Mouse (Mus musculus): Measurements from ENCODE around the gene Fcgr4. TPM values are rescaled to one million over a fixed set of nuclear protein-coding genes. Genes with fewer than 3 reads are reported as not detected.

Fcgr4 gene
- total and polyA plus RNA-seq, 2 experiments from 2014 or later, result 0.25 TPM; not detected in 1

DNA sequence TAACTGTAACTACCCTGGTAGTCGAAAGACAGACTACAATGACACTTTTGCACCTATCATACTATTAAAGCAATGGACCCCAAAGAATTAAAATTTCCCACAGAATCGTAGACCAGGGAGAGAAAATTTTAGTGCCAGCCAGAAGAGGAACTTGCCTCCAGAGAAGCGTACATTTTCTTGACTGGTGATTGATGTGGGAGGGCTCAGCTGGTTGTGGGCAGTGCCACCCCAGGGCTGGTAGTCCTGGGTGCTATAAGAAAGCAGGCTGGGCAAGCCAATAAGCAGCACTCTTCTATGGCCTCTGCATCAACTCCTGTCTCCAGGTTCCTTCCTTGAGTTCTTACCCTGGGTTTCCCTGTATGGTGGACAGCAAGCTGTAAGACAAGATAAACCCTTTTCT is 33.6 kb upstream of the Fcgr4 start:
- ATAC-seq (ENCODE audit: low FRiP score) (no peak), DNase-seq (ENCODE audit: low spot score) (no peak)
- H3K36me3 ChIP-seq (ENCODE audit: insufficient read depth, low read length), result no peaks in the 10 kb centered on the region
- H3K4me1 ChIP-seq (ENCODE audit: insufficient read depth, low read length), result no peaks in the 10 kb centered on the region
- H3K9ac ChIP-seq (replicated peaks; ENCODE audit: low read length, poor library complexity, severe bottlenecking), result no peak overlapping the region
- H3K27me3 ChIP-seq (ENCODE audit: insufficient read depth, low read length), result no peaks in the 10 kb centered on the region
- H3K4me3 ChIP-seq (ENCODE audit: low read depth, low read length), result no peak overlapping the region
- no peak overlapping the region for H3K27ac ChIP-seq (ENCODE audit: low read depth, low read length)
- H3K4me2 ChIP-seq (ENCODE audit: low read depth, low read length, poor library complexity, severe bottlenecking), result no peak overlapping the region
- 83% methylated on average over 3 of the region's 3 CpGs for WGBS
- H3K9me3 ChIP-seq (ENCODE audit: low read length), result no peaks in the 10 kb centered on the region
- no peak for TF ChIP-seq CTCF (IDR thresholded peaks at IDR 0.05)

DNA sequence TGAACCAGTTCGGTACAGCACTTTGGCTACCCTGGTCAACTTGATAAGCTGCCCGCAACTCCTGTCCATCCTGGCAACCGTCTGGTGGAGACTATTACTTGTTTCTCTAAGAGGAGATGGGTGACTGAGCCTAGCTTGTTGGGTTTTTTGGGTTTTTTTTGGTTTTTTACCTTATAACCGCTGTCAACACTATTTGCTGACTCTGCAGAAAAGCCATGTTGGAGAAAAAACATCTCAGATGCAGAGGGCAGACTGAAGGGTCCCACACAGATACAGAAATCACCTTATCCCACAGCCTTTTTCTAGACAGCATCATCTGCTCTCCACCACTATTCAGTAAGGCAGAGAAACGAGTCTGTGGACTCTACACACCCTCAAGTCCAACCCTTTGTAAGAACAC is 32.9 kb upstream of the Fcgr4 start:
- no peak for ATAC-seq (ENCODE audit: low FRiP score)

DNA sequence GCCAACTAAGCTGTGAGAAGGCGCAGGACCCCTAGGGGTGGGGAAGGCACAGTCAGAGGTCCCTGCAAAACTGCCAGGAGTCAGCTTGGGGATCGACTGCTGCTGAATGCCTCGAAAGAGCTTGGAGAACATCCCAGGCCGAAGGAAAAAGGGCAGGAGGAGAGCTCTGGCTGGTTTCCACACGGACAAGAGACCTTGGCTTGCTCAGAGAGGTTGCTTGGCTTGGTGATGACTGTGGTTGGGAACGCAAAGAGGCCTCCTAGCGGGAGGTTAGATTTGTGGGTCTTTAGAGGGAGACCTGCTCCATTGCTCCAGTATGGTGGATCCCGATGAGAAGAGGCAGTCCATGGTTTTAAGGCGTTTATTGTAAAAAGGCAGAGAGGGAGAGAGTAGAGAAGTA is 29.1 kb upstream of the Fcgr4 start:
- no peak overlapping the region for H3K4me3 ChIP-seq (ENCODE audit: low read depth, low read length)
- H3K4me2 ChIP-seq (ENCODE audit: low read depth, low read length, poor library complexity, severe bottlenecking), result no peak overlapping the region
- H3K27me3 ChIP-seq (ENCODE audit: insufficient read depth, low read length), result no peaks in the 10 kb centered on the region
- H3K27ac ChIP-seq (ENCODE audit: low read depth, low read length), result no peak overlapping the region
- no peak overlapping the region for H3K9ac ChIP-seq (replicated peaks; ENCODE audit: low read length, poor library complexity, severe bottlenecking)
- no peaks in the 10 kb centered on the region for H3K4me1 ChIP-seq (ENCODE audit: insufficient read depth, low read length)
- DNase-seq (ENCODE audit: low spot score) (peak; percentile 3), ATAC-seq (ENCODE audit: low FRiP score) (no peak)
- no peak for TF ChIP-seq CTCF (IDR thresholded peaks at IDR 0.05)
- 78% methylated on average over 9 of the region's 9 CpGs for WGBS
- H3K36me3 ChIP-seq (ENCODE audit: insufficient read depth, low read length), result no peaks in the 10 kb centered on the region
- H3K9me3 ChIP-seq (ENCODE audit: low read length), result no peaks in the 10 kb centered on the region

More for the DNA sequence above, 32.9 kb upstream of the Fcgr4 start:
- no peak for TF ChIP-seq CTCF (IDR thresholded peaks at IDR 0.05)
- H3K9ac ChIP-seq (replicated peaks; ENCODE audit: low read length, poor library complexity, severe bottlenecking), result no peak overlapping the region
- H3K36me3 ChIP-seq (ENCODE audit: insufficient read depth, low read length), result no peaks in the 10 kb centered on the region
- H3K27me3 ChIP-seq (ENCODE audit: insufficient read depth, low read length), result no peaks in the 10 kb centered on the region
- DNase-seq (ENCODE audit: low spot score), result no peak
- no peak overlapping the region for H3K27ac ChIP-seq (ENCODE audit: low read depth, low read length)
- 77% methylated on average over 5 of the region's 5 CpGs for WGBS
- no peaks in the 10 kb centered on the region for H3K9me3 ChIP-seq (ENCODE audit: low read length)
- no peaks in the 10 kb centered on the region for H3K4me1 ChIP-seq (ENCODE audit: insufficient read depth, low read length)
- H3K4me3 ChIP-seq (ENCODE audit: low read depth, low read length), result no peak overlapping the region
- no peak overlapping the region for H3K4me2 ChIP-seq (ENCODE audit: low read depth, low read length, poor library complexity, severe bottlenecking)

DNA sequence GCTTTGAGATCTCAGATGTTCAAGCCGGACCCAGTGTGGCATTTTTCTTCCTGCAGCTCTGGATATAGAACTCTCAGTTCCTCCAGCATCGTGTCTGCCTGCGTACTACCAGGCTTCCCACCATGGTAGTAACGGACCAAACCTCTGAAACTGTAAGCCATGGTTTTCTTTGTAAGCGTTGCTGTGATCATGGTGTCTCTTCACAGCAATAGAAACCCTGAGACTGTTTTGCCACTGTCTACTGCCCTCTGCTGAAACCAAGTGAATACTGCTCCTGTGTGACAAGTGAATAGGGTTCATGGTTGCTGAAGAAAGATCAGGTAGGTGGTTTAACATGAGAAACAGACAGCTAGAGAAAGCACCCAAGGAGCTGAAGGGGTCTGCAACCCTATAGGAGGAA is 26.2 kb upstream of the Fcgr4 start:
- ATAC-seq (ENCODE audit: low FRiP score), result no peak
- DNase-seq (ENCODE audit: low spot score), result peak; percentile 49
- 64% methylated on average over 5 of the region's 5 CpGs for WGBS
- Histone ChIP-seq H3K4me3 (ENCODE audit: low read depth, low read length) (no peak overlapping the region), H3K9ac (replicated peaks; ENCODE audit: low read length, poor library complexity, severe bottlenecking) (no peak overlapping the region), H3K9me3 (ENCODE audit: low read length) (no peaks in the 10 kb centered on the region), H3K4me2 (ENCODE audit: low read depth, low read length, poor library complexity, severe bottlenecking) (no peak overlapping the region), H3K36me3 (ENCODE audit: insufficient read depth, low read length) (no peaks in the 10 kb centered on the region), H3K27me3 (ENCODE audit: insufficient read depth, low read length) (no peaks in the 10 kb centered on the region), H3K4me1 (ENCODE audit: insufficient read depth, low read length) (no peaks in the 10 kb centered on the region), H3K27ac (ENCODE audit: low read depth, low read length) (no peak overlapping the region)
- TF ChIP-seq CTCF (IDR thresholded peaks at IDR 0.05), result peak; percentile 72

DNA sequence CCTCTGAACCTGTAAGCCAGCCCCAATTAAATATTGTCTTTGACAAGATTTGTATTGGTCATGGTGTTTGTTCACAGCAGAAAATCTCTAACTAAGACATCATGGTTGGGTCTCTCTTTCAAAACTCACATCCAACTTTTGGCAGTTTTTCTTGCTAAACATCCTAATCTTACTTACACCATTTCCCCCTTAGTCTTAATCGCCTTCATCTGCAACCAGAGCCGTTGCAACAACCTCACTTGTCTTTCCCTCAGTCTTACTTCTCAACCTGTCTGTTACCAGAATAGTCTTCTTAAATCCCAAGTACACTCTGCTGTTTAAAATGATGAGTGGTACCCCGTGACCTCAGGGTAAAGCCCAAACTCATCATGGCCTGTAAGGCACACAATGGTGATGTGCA is 22.7 kb upstream of the Fcgr4 start:
- no peaks in the 10 kb centered on the region for H3K36me3 ChIP-seq (ENCODE audit: insufficient read depth, low read length)
- no peaks in the 10 kb centered on the region for H3K4me1 ChIP-seq (ENCODE audit: insufficient read depth, low read length)
- no peak overlapping the region for H3K27ac ChIP-seq (ENCODE audit: low read depth, low read length)
- H3K9ac ChIP-seq (replicated peaks; ENCODE audit: low read length, poor library complexity, severe bottlenecking), result no peak overlapping the region
- H3K9me3 ChIP-seq (ENCODE audit: low read length), result no peaks in the 10 kb centered on the region
- WGBS, result 82% methylated on average over 3 of the region's 3 CpGs
- DNase-seq (ENCODE audit: low spot score) (no peak), ATAC-seq (ENCODE audit: low FRiP score) (no peak)
- no peak overlapping the region for H3K4me3 ChIP-seq (ENCODE audit: low read depth, low read length)
- H3K27me3 ChIP-seq (ENCODE audit: insufficient read depth, low read length), result no peaks in the 10 kb centered on the region
- no peak overlapping the region for H3K4me2 ChIP-seq (ENCODE audit: low read depth, low read length, poor library complexity, severe bottlenecking)
- no peak for TF ChIP-seq CTCF (IDR thresholded peaks at IDR 0.05)

DNA sequence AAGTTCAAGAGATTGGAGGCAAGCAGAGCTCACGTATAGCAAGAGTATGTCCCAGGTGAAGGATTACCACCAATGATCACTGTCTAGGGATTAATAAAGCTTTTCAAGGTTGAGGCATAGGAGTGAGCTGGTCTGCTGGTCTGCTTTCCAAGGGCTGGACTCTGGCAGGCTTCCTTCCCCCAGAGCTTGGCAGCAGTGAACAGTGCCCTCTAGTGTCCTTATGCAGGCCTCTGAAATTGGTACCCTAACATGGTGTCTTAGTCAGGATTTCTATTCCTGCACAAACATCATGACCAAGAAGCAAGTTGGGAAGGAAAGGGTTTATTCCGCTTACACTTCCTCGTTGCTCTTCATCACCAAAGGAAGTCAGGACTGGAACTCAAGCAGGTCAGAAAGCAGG is 22.0 kb upstream of the Fcgr4 start:
- Histone ChIP-seq H3K4me1 (ENCODE audit: insufficient read depth, low read length) (no peaks in the 10 kb centered on the region), H3K9me3 (ENCODE audit: low read length) (no peaks in the 10 kb centered on the region), H3K27ac (ENCODE audit: low read depth, low read length) (no peak overlapping the region), H3K36me3 (ENCODE audit: insufficient read depth, low read length) (no peaks in the 10 kb centered on the region), H3K4me2 (ENCODE audit: low read depth, low read length, poor library complexity, severe bottlenecking) (no peak overlapping the region), H3K27me3 (ENCODE audit: insufficient read depth, low read length) (no peaks in the 10 kb centered on the region), H3K9ac (replicated peaks; ENCODE audit: low read length, poor library complexity, severe bottlenecking) (no peak overlapping the region), H3K4me3 (ENCODE audit: low read depth, low read length) (no peak overlapping the region)
- TF ChIP-seq CTCF (IDR thresholded peaks at IDR 0.05), result peak; percentile 73
- ATAC-seq (ENCODE audit: low FRiP score) (no peak), DNase-seq (ENCODE audit: low spot score) (peak; percentile 53)
- WGBS, result 58% methylated on average over 3 of the region's 3 CpGs

Data from midbrain, postnatal 0 days (tissue).